Mouse (Mus musculus) stomach, postnatal 0 days (tissue): ENCODE results near the gene Efl1.

Source experiments
- CTCF ChIP-seq: IDR thresholded peaks from 2 replicates; pipeline ENCODE4 v1.5.1; 2016; ENCODE audit warnings: antibody characterized with exemption, low read depth, mild to moderate bottlenecking, moderate library complexity
- EP300 ChIP-seq: optimal IDR thresholded peaks from 2 replicates; pipeline ENCODE3; 2016; ENCODE audit warnings: antibody characterized with exemption

DNA sequence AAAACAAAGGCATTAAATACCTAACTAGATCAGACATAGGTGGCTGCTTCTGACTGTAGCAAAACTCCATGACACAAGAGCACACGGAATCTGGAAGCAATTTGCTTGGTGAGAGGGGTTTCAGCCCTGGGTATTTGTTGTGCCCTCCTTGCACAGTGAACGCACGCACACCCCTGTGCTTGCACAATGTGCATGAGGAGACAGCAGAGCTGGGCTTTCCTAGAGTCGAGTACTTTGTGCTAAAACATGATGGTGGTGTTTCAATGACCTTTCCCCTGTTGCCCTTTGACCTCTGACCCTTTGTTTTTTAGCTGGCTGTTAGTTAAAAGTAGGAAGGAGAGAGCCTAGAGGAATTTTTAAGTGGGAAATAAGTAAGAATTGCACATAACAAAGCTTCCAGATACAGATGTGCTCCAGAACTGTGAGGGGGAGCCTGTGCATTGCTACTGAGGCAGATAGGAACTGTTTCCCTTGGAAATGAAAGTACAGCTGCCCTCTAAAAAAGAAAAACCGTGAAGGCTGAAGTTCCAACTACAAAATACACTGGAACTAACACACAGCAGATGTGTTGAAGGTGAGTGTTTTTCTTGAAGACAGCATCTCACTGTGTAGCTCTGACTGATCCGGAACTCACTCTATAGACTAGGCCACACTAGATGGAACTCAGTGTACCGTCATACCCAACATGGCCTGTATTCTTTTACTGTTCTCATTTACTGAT lies 74.9 kb downstream of the Efl1 start:
- no peak for TF ChIP-seq EP300
- TF ChIP-seq CTCF: no peak
